Mouse (Mus musculus): ENCODE measurements around the gene Thtpa.

- TF ChIP-seq TCF12 (IDR thresholded peaks at IDR 0.05; ENCODE audit: low read depth, low read length): no peak
- TF ChIP-seq POLR2A (IDR thresholded peaks at IDR 0.05; ENCODE audit: control insufficient read depth in 1 of 2, insufficient read depth in 1 of 2, low read depth in 1 of 2, low read length in 2 of 2, poor library complexity in 1 of 2): no peak
- TF ChIP-seq SMC3 (IDR thresholded peaks at IDR 0.05; ENCODE audit: low read depth, low read length): no peak
- no peak for TF ChIP-seq CTCF (IDR thresholded peaks at IDR 0.05 in 2 of 3, conservative IDR thresholded peaks at IDR 0.05 in 1 of 3; ENCODE audit: control insufficient read depth in 1 of 3, insufficient read depth in 1 of 3, low read depth in 2 of 3, low read length in 3 of 3, poor library complexity in 1 of 3, severe bottlenecking in 1 of 3)
Measured at GRCm38 (mm10) chr14:55063117-55063516, 31.5 kb upstream of the Thtpa start.

Measured in MEL (cell line).